In the genomic region with DNA sequence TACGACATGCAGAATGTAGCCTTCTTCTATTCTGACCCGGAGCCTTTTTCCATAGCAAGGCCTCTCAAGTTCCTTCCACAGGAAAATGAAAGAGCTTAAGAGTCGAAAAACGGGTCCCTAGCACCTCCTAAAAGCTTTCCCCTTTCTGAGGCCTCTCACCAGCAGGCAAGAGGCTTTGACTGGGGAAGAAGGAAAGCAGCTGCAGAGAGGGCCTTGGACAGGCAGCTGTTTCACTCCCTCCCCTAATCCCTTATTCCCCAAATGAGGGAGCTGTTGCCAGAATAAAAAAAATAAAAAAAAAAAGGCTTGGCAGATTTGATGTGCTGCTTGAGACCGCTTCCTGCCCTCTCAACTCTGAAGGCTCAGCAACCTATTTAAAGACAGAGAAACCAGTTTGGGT, we compare ENCODE assay signal across 8 mouse cellular contexts. TPM values are rescaled to one million over a fixed set of nuclear protein-coding genes. Genes with fewer than 3 reads are reported as not detected.
DNase-seq lines count a peak whose midpoint lies in the region; ATAC-seq and TF ChIP-seq lines count a peak whose summit lies in the region.

No protein-coding gene starts in this region.

- H3K79me2 ChIP-seq in liver, adult 2 months (ENCODE audit: control insufficient read depth, insufficient read depth, low read length), result no peaks in the 10 kb centered on the region

- no peak overlapping the region for H3K27ac ChIP-seq in liver, adult 2 months (replicated peaks; ENCODE audit: insufficient read depth, low read depth, low read length)
- no peak overlapping the region for H3K27ac ChIP-seq in liver, embryonic 12.5 days
- H3K27ac ChIP-seq in embryonic facial prominence, embryonic 11.5 days (replicated peaks; ENCODE audit: low read depth, low read length), result no peak overlapping the region
- peak overlapping the region; percentile 76; a peak in 3 of 4 replicates for H3K27ac ChIP-seq in heart, embryonic 14.5 days (replicated peaks in 1 of 2; ENCODE audit: control insufficient read depth in 1 of 2, insufficient read depth in 1 of 2, low read depth in 2 of 2, low read length in 2 of 2)
- H3K27ac ChIP-seq in kidney, postnatal 0 days, result peak overlapping the region; percentile 74
- H3K27ac ChIP-seq in stomach, postnatal 0 days (replicated peaks), result peak overlapping the region; percentile 89

- DNase-seq in liver, adult 2 months (ENCODE audit: extremely low read depth, low read depth, low spot score), result peak; percentile 14
- DNase-seq in embryonic facial prominence, embryonic 11.5 days (ENCODE audit: low spot score), result peak; percentile 76
- DNase-seq in kidney, postnatal 0 days (ENCODE audit: low spot score), result peak; percentile 82
- peak; percentile 35 for DNase-seq in stomach, postnatal 0 days (ENCODE audit: low spot score)

- H3K9ac ChIP-seq in liver, adult 2 months (ENCODE audit: low read depth, low read length), result no peak overlapping the region
- no peak overlapping the region for H3K9ac ChIP-seq in liver, embryonic 12.5 days
- H3K9ac ChIP-seq in embryonic facial prominence, embryonic 11.5 days (replicated peaks; ENCODE audit: low read length), result no peak overlapping the region
- H3K9ac ChIP-seq in heart, embryonic 14.5 days (ENCODE audit: low read length), result no peak overlapping the region
- no peak overlapping the region for H3K9ac ChIP-seq in kidney, postnatal 0 days (ENCODE audit: low read depth, low read length)
- H3K9ac ChIP-seq in stomach, postnatal 0 days (ENCODE audit: low read length), result no peak overlapping the region

- no peak for ATAC-seq in liver, embryonic 12.5 days
- ATAC-seq in embryonic facial prominence, embryonic 11.5 days (replicated peaks; ENCODE audit: insufficient number of reproducible peaks, low FRiP score, low TSS enrichment, low read depth), result peak; percentile 66; the same call in 1 of the 2 replicates
- ATAC-seq in heart, embryonic 14.5 days (ENCODE audit: insufficient number of reproducible peaks, insufficient read depth, low FRiP score, low read depth), result no peak
- ATAC-seq in kidney, postnatal 0 days (replicated peaks; ENCODE audit: low FRiP score, low read depth), result no peak
- peak; percentile 23; the same call in 1 of the 2 replicates for ATAC-seq in megakaryocyte progenitor cell, adult 5-6 weeks (replicated peaks; ENCODE audit: poor library complexity)
- ATAC-seq in stomach, postnatal 0 days (ENCODE audit: low FRiP score, low TSS enrichment), result peak; percentile 69; the same call in 1 of the 2 replicates
- ATAC-seq in megakaryocyte, adult 5-6 weeks (ENCODE audit: poor library complexity, severe bottlenecking), result no peak

- no peak for TF ChIP-seq CTCF in liver, adult 2 months (IDR thresholded peaks at IDR 0.05; ENCODE audit: low read depth, low read length)
- no peak for TF ChIP-seq CTCF in kidney, postnatal 0 days (IDR thresholded peaks at IDR 0.05; ENCODE audit: low read depth)
- no peak for TF ChIP-seq CTCF in stomach, postnatal 0 days (IDR thresholded peaks at IDR 0.05; ENCODE audit: low read depth)

- TF ChIP-seq POLR2A in liver, adult 2 months (IDR thresholded peaks at IDR 0.05; ENCODE audit: extremely low read depth, insufficient read depth, low read length), result no peak

- no peak overlapping the region for H3K4me3 ChIP-seq in liver, adult 2 months (ENCODE audit: insufficient read depth, low read depth, low read length)
- H3K4me3 ChIP-seq in liver, embryonic 12.5 days, result no peak overlapping the region
- no peak overlapping the region for H3K4me3 ChIP-seq in embryonic facial prominence, embryonic 11.5 days (ENCODE audit: low read depth, low read length)
- no peak overlapping the region for H3K4me3 ChIP-seq in heart, embryonic 14.5 days (ENCODE audit: control insufficient read depth in 1 of 2, insufficient read depth in 1 of 2, low read depth in 1 of 2, low read length in 2 of 2)
- no peak overlapping the region for H3K4me3 ChIP-seq in kidney, postnatal 0 days (replicated peaks; ENCODE audit: low read depth, low read length)
- H3K4me3 ChIP-seq in stomach, postnatal 0 days (ENCODE audit: low read depth, low read length), result no peak overlapping the region

- H3K4me2 ChIP-seq in liver, embryonic 12.5 days, result no peak overlapping the region
- H3K4me2 ChIP-seq in embryonic facial prominence, embryonic 11.5 days (ENCODE audit: low read depth, low read length), result no peak overlapping the region
- H3K4me2 ChIP-seq in heart, embryonic 14.5 days (ENCODE audit: low read length), result peak overlapping the region; percentile 30; the same call in 1 of the 2 replicates
- H3K4me2 ChIP-seq in kidney, postnatal 0 days (ENCODE audit: low read length), result no peak overlapping the region
- no peak overlapping the region; the same call in 1 of the 2 replicates for H3K4me2 ChIP-seq in stomach, postnatal 0 days (replicated peaks; ENCODE audit: low read depth)

- no peaks in the 10 kb centered on the region for H3K27me3 ChIP-seq in liver, adult 2 months (ENCODE audit: control insufficient read depth, insufficient read depth, low read length)
- no peaks in the 10 kb centered on the region for H3K27me3 ChIP-seq in liver, embryonic 12.5 days (replicated peaks)
- no peaks in the 10 kb centered on the region for H3K27me3 ChIP-seq in embryonic facial prominence, embryonic 11.5 days (ENCODE audit: control insufficient read depth, insufficient read depth, low read length)
- H3K27me3 ChIP-seq in heart, embryonic 14.5 days (ENCODE audit: control insufficient read depth, insufficient read depth, low read length), result no peaks in the 10 kb centered on the region
- no peaks in the 10 kb centered on the region for H3K27me3 ChIP-seq in kidney, postnatal 0 days (ENCODE audit: insufficient read depth, low read length)
- no peaks in the 10 kb centered on the region for H3K27me3 ChIP-seq in stomach, postnatal 0 days (ENCODE audit: control insufficient read depth, insufficient read depth, low read length)

- 33% methylated on average over 5 of the region's 5 CpGs for WGBS in liver, adult 2 months
- WGBS in liver, embryonic 12.5 days (ENCODE audit: insufficient replicate concordance), result 28% methylated on average over 5 of the region's 5 CpGs
- 36% methylated on average over 5 of the region's 5 CpGs for WGBS in embryonic facial prominence, embryonic 11.5 days
- 21% methylated on average over 5 of the region's 5 CpGs for WGBS in heart, embryonic 14.5 days
- WGBS in kidney, postnatal 0 days, result 37% methylated on average over 5 of the region's 5 CpGs
- 21% methylated on average over 5 of the region's 5 CpGs for WGBS in stomach, postnatal 0 days

- peaks cover 2% of the 10 kb centered on the region; the same call in 1 of the 2 replicates for H3K4me1 ChIP-seq in liver, adult 2 months (ENCODE audit: control insufficient read depth, insufficient read depth, low read length)
- H3K4me1 ChIP-seq in liver, embryonic 12.5 days, result no peaks in the 10 kb centered on the region
- H3K4me1 ChIP-seq in embryonic facial prominence, embryonic 11.5 days (ENCODE audit: control insufficient read depth, insufficient read depth, low read length), result no peaks in the 10 kb centered on the region
- no peaks in the 10 kb centered on the region; a peak in 1 of 4 replicates for H3K4me1 ChIP-seq in heart, embryonic 14.5 days (ENCODE audit: control insufficient read depth in 2 of 2, insufficient read depth in 2 of 2, low read length in 2 of 2)
- no peaks in the 10 kb centered on the region for H3K4me1 ChIP-seq in kidney, postnatal 0 days (replicated peaks; ENCODE audit: insufficient read depth, low read length)
- H3K4me1 ChIP-seq in stomach, postnatal 0 days (replicated peaks; ENCODE audit: control insufficient read depth, insufficient read depth), result no peaks in the 10 kb centered on the region

- H3K9me3 ChIP-seq in liver, embryonic 12.5 days (replicated peaks), result no peaks in the 10 kb centered on the region
- H3K9me3 ChIP-seq in embryonic facial prominence, embryonic 11.5 days (replicated peaks; ENCODE audit: control insufficient read depth, low read length), result no peaks in the 10 kb centered on the region
- no peaks in the 10 kb centered on the region for H3K9me3 ChIP-seq in heart, embryonic 14.5 days (ENCODE audit: control insufficient read depth, low read length)
- H3K9me3 ChIP-seq in kidney, postnatal 0 days (replicated peaks; ENCODE audit: low read length), result no peaks in the 10 kb centered on the region
- no peaks in the 10 kb centered on the region for H3K9me3 ChIP-seq in stomach, postnatal 0 days (ENCODE audit: control insufficient read depth, low read length)

- TF ChIP-seq EP300 in stomach, postnatal 0 days (optimal IDR thresholded peaks at IDR 0.05), result no peak

- no peaks in the 10 kb centered on the region for H3K36me3 ChIP-seq in liver, adult 2 months (ENCODE audit: control insufficient read depth, insufficient read depth, low read length)
- H3K36me3 ChIP-seq in liver, embryonic 12.5 days, result no peaks in the 10 kb centered on the region
- H3K36me3 ChIP-seq in embryonic facial prominence, embryonic 11.5 days (replicated peaks; ENCODE audit: control insufficient read depth, insufficient read depth, low read depth, low read length), result no peaks in the 10 kb centered on the region
- no peaks in the 10 kb centered on the region for H3K36me3 ChIP-seq in heart, embryonic 14.5 days (ENCODE audit: control insufficient read depth, insufficient read depth, low read length)
- no peaks in the 10 kb centered on the region for H3K36me3 ChIP-seq in kidney, postnatal 0 days (ENCODE audit: insufficient read depth, low read length)
- H3K36me3 ChIP-seq in stomach, postnatal 0 days (ENCODE audit: control insufficient read depth, insufficient read depth, low read length), result no peaks in the 10 kb centered on the region

RNA-seq across cellular contexts. Expression of a gene that starts 47.1 kb away (rescaled TPM):
- total RNA-seq in liver, adult 2 months (2014; rRNA removed), result 1,285 and 1,377 TPM in 2 replicates
- polyA plus RNA-seq in liver, adult 2 months (2012; rRNA removed), result 669 and 710 TPM in 2 replicates
- 97.7 and 100 TPM in 2 replicates for polyA plus RNA-seq in liver, embryonic 12.5 days (2016; fragmentation: Nextera tagmentation; extraction: Ambion mirVana)
- 442 and 449 TPM in 2 replicates for polyA plus RNA-seq in embryonic facial prominence, embryonic 11.5 days (2014; fragmentation: Nextera tagmentation; extraction: Ambion mirVana)
- 125 and 131 TPM in 2 replicates for polyA plus RNA-seq in heart, embryonic 14.5 days (2014; fragmentation: Nextera tagmentation; extraction: Ambion mirVana)
- 316 and 327 TPM in 2 replicates for polyA plus RNA-seq in kidney, postnatal 0 days (2015; fragmentation: Nextera tagmentation; extraction: Ambion mirVana)
- 59.4 and 69.0 TPM in 2 replicates for total RNA-seq in megakaryocyte progenitor cell, adult 5-6 weeks (2015)
- 64.1 and 64.6 TPM in 2 replicates for total RNA-seq in megakaryocyte progenitor cell, adult 5-6 weeks (2017)
- polyA plus RNA-seq in stomach, postnatal 0 days (2015; fragmentation: Nextera tagmentation; extraction: Ambion mirVana), result 240 and 247 TPM in 2 replicates
- 40.1 and 45.5 TPM in 2 replicates for total RNA-seq in megakaryocyte, adult 5-6 weeks (2015)
- total RNA-seq in megakaryocyte, adult 5-6 weeks (2017), result 29.4 and 47.8 TPM in 2 replicates

RNA-seq across cellular contexts. Expression of a gene that starts 59.3 kb away (rescaled TPM):
- total RNA-seq in liver, adult 2 months (2014; rRNA removed), result not detected in 2 replicates
- not detected in 2 replicates for polyA plus RNA-seq in liver, adult 2 months (2012; rRNA removed)
- not detected in 2 replicates for polyA plus RNA-seq in liver, embryonic 12.5 days (2016; fragmentation: Nextera tagmentation; extraction: Ambion mirVana)
- polyA plus RNA-seq in embryonic facial prominence, embryonic 11.5 days (2014; fragmentation: Nextera tagmentation; extraction: Ambion mirVana), result not detected in 2 replicates
- not detected in 2 replicates for polyA plus RNA-seq in heart, embryonic 14.5 days (2014; fragmentation: Nextera tagmentation; extraction: Ambion mirVana)
- not detected in 2 replicates for polyA plus RNA-seq in kidney, postnatal 0 days (2015; fragmentation: Nextera tagmentation; extraction: Ambion mirVana)
- total RNA-seq in megakaryocyte progenitor cell, adult 5-6 weeks (2015), result not detected in 2 replicates
- not detected in 2 replicates for total RNA-seq in megakaryocyte progenitor cell, adult 5-6 weeks (2017)
- not detected in 2 replicates for polyA plus RNA-seq in stomach, postnatal 0 days (2015; fragmentation: Nextera tagmentation; extraction: Ambion mirVana)
- not detected in 2 replicates for total RNA-seq in megakaryocyte, adult 5-6 weeks (2015)
- total RNA-seq in megakaryocyte, adult 5-6 weeks (2017), result not detected in 2 replicates

Comparison
In these comparisons a context has a peak if more than half of its experiments do, and no peak if none do; other contexts are left out.
1. DNase-seq: peak in every context shown above with its lines; median percentile 82 in kidney, postnatal 0 days; 76 in embryonic facial prominence, embryonic 11.5 days; 35 in stomach, postnatal 0 days; 14 in liver, adult 2 months.
2. H3K27ac ChIP-seq: peak in heart, embryonic 14.5 days (2 of 2), kidney, postnatal 0 days (single experiment) and stomach, postnatal 0 days (single experiment); none in liver, adult 2 months (single experiment), liver, embryonic 12.5 days (single experiment) and embryonic facial prominence, embryonic 11.5 days (single experiment).
3. ATAC-seq: peak in embryonic facial prominence, embryonic 11.5 days (single experiment), megakaryocyte progenitor cell, adult 5-6 weeks (single experiment) and stomach, postnatal 0 days (single experiment); none in liver, embryonic 12.5 days (single experiment), heart, embryonic 14.5 days (single experiment), kidney, postnatal 0 days (single experiment) and megakaryocyte, adult 5-6 weeks (single experiment).